Mouse (Mus musculus): ENCODE results near the gene Lzts3. TPM values are rescaled to one million over a fixed set of nuclear protein-coding genes. Genes with fewer than 3 reads are reported as not detected.
A peak's percentile ranks its signal among the peaks of the same experiment; 100 is the strongest.

Lzts3 gene
- polyA plus RNA-seq, 1 experiment from 2014 or later = 0.84 TPM

- no peak overlapping the region for H3K27ac ChIP-seq (ENCODE audit: low read depth, low read length)
- DNase-seq (ENCODE audit: low spot score) (peak; percentile 27), ATAC-seq (ENCODE audit: insufficient read depth, low FRiP score, low TSS enrichment) (peak; percentile 66)
- under 1% methylated on average over 18 of the region's 27 CpGs for WGBS
- peak overlapping the region; percentile 65 for H3K4me3 ChIP-seq (ENCODE audit: low read depth, low read length)
- peaks cover 16% of the 10 kb centered on the region for H3K27me3 ChIP-seq (ENCODE audit: control insufficient read depth, insufficient read depth, low read length)
- peaks cover 4% of the 10 kb centered on the region; the same call in 1 of the 2 replicates for H3K4me1 ChIP-seq (ENCODE audit: control insufficient read depth, insufficient read depth, low read length)
- H3K9ac ChIP-seq (ENCODE audit: low read length) = peak overlapping the region; percentile 72
- no peaks in the 10 kb centered on the region for H3K9me3 ChIP-seq (ENCODE audit: control insufficient read depth, low read length)
- H3K4me2 ChIP-seq (ENCODE audit: low read depth) = peak overlapping the region; percentile 97
- H3K36me3 ChIP-seq (ENCODE audit: control insufficient read depth, insufficient read depth, low read length) = no peaks in the 10 kb centered on the region
Observed at GRCm38 (mm10) chr2:130642197-130642660, 374 bp downstream of the Lzts3 start.

GRCm38 (mm10) chr2:130641351-130642025 is 1.1 kb downstream of the Lzts3 start:
- Histone ChIP-seq H3K27me3 (ENCODE audit: control insufficient read depth, insufficient read depth, low read length) (peaks cover 22% of the 10 kb centered on the region), H3K9ac (ENCODE audit: low read length) (no peak overlapping the region), H3K4me2 (ENCODE audit: low read depth) (peak overlapping the region; percentile 97), H3K4me3 (ENCODE audit: low read depth, low read length) (peak overlapping the region; percentile 65; the same call in 1 of the 2 replicates), H3K36me3 (ENCODE audit: control insufficient read depth, insufficient read depth, low read length) (no peaks in the 10 kb centered on the region), H3K9me3 (ENCODE audit: control insufficient read depth, low read length) (no peaks in the 10 kb centered on the region), H3K4me1 (ENCODE audit: control insufficient read depth, insufficient read depth, low read length) (peaks cover 4% of the 10 kb centered on the region; the same call in 1 of the 2 replicates), H3K27ac (ENCODE audit: low read depth, low read length) (no peak overlapping the region)
- WGBS = 58% methylated on average over 6 of the region's 6 CpGs
- no peak for DNase-seq (ENCODE audit: low spot score)
- no peak for ATAC-seq (ENCODE audit: insufficient read depth, low FRiP score, low TSS enrichment)

- peaks cover 17% of the 10 kb centered on the region for H3K4me1 ChIP-seq (ENCODE audit: control insufficient read depth, insufficient read depth, low read length)
- no peak overlapping the region for H3K4me3 ChIP-seq (ENCODE audit: low read depth, low read length)
- no peaks in the 10 kb centered on the region for H3K9me3 ChIP-seq (ENCODE audit: control insufficient read depth, low read length)
- no peak overlapping the region for H3K9ac ChIP-seq (ENCODE audit: low read length)
- ATAC-seq (ENCODE audit: insufficient read depth, low FRiP score, low TSS enrichment) (no peak), DNase-seq (ENCODE audit: low spot score) (no peak)
- no peak overlapping the region for H3K27ac ChIP-seq (ENCODE audit: low read depth, low read length)
- no peak overlapping the region for H3K4me2 ChIP-seq (ENCODE audit: low read depth)
- H3K27me3 ChIP-seq (ENCODE audit: control insufficient read depth, insufficient read depth, low read length) = peaks cover 44% of the 10 kb centered on the region
- H3K36me3 ChIP-seq (ENCODE audit: control insufficient read depth, insufficient read depth, low read length) = no peaks in the 10 kb centered on the region
- WGBS = 71% methylated on average over 6 of the region's 6 CpGs
Observed at GRCm38 (mm10) chr2:130639276-130639675, 3.3 kb downstream of the Lzts3 start.

- Histone ChIP-seq H3K4me3 (ENCODE audit: low read depth, low read length) (no peak overlapping the region), H3K36me3 (ENCODE audit: control insufficient read depth, insufficient read depth, low read length) (no peaks in the 10 kb centered on the region), H3K4me1 (ENCODE audit: control insufficient read depth, insufficient read depth, low read length) (peaks cover 20% of the 10 kb centered on the region), H3K27me3 (ENCODE audit: control insufficient read depth, insufficient read depth, low read length) (peaks cover 49% of the 10 kb centered on the region), H3K27ac (ENCODE audit: low read depth, low read length) (no peak overlapping the region), H3K9me3 (ENCODE audit: control insufficient read depth, low read length) (no peaks in the 10 kb centered on the region), H3K4me2 (ENCODE audit: low read depth) (no peak overlapping the region), H3K9ac (ENCODE audit: low read length) (no peak overlapping the region)
- 28% methylated on average over 16 of the region's 16 CpGs for WGBS
- DNase-seq (ENCODE audit: low spot score) = no peak
- no peak for ATAC-seq (ENCODE audit: insufficient read depth, low FRiP score, low TSS enrichment)
Observed at GRCm38 (mm10) chr2:130638101-130638611, 4.4 kb downstream of the Lzts3 start.

GRCm38 (mm10) chr2:130635847-130636246 is 6.8 kb downstream of the Lzts3 start:
- Histone ChIP-seq H3K36me3 (ENCODE audit: control insufficient read depth, insufficient read depth, low read length) (no peaks in the 10 kb centered on the region), H3K9me3 (ENCODE audit: control insufficient read depth, low read length) (no peaks in the 10 kb centered on the region), H3K27me3 (ENCODE audit: control insufficient read depth, insufficient read depth, low read length) (peaks cover 49% of the 10 kb centered on the region), H3K4me3 (ENCODE audit: low read depth, low read length) (no peak overlapping the region), H3K4me2 (ENCODE audit: low read depth) (no peak overlapping the region), H3K4me1 (ENCODE audit: control insufficient read depth, insufficient read depth, low read length) (peaks cover 15% of the 10 kb centered on the region), H3K9ac (ENCODE audit: low read length) (no peak overlapping the region), H3K27ac (ENCODE audit: low read depth, low read length) (no peak overlapping the region)
- DNase-seq (ENCODE audit: low spot score) (no peak), ATAC-seq (ENCODE audit: insufficient read depth, low FRiP score, low TSS enrichment) (no peak)
- 5% methylated on average over 21 of the region's 21 CpGs for WGBS

- ATAC-seq (ENCODE audit: insufficient read depth, low FRiP score, low TSS enrichment) (no peak; the same call in 1 of the 2 replicates), DNase-seq (ENCODE audit: low spot score) (peak; percentile 52)
- Histone ChIP-seq H3K27ac (ENCODE audit: low read depth, low read length) (no peak overlapping the region), H3K36me3 (ENCODE audit: control insufficient read depth, insufficient read depth, low read length) (no peaks in the 10 kb centered on the region), H3K4me2 (ENCODE audit: low read depth) (peak overlapping the region; percentile 50), H3K9me3 (ENCODE audit: control insufficient read depth, low read length) (no peaks in the 10 kb centered on the region), H3K4me3 (ENCODE audit: low read depth, low read length) (peak overlapping the region; percentile 20), H3K27me3 (ENCODE audit: control insufficient read depth, insufficient read depth, low read length) (peaks cover 49% of the 10 kb centered on the region), H3K4me1 (ENCODE audit: control insufficient read depth, insufficient read depth, low read length) (peaks cover 15% of the 10 kb centered on the region), H3K9ac (ENCODE audit: low read length) (peak overlapping the region; percentile 47)
- under 1% methylated on average over 38 of the region's 38 CpGs for WGBS
Observed at GRCm38 (mm10) chr2:130634739-130635411, 7.7 kb downstream of the Lzts3 start.

GRCm38 (mm10) chr2:130634006-130634738 is 8.4 kb downstream of the Lzts3 start:
- Histone ChIP-seq H3K27me3 (ENCODE audit: control insufficient read depth, insufficient read depth, low read length) (peaks cover 49% of the 10 kb centered on the region), H3K4me3 (ENCODE audit: low read depth, low read length) (peak overlapping the region; percentile 20; the same call in 1 of the 2 replicates)

GRCm38 (mm10) chr2:130632887-130633675 is 9.5 kb downstream of the Lzts3 start:
- Histone ChIP-seq H3K27ac (ENCODE audit: low read depth, low read length) (no peak overlapping the region), H3K4me2 (ENCODE audit: low read depth) (no peak overlapping the region), H3K9me3 (ENCODE audit: control insufficient read depth, low read length) (no peaks in the 10 kb centered on the region), H3K9ac (ENCODE audit: low read length) (no peak overlapping the region), H3K4me3 (ENCODE audit: low read depth, low read length) (no peak overlapping the region), H3K4me1 (ENCODE audit: control insufficient read depth, insufficient read depth, low read length) (peaks cover 19% of the 10 kb centered on the region), H3K36me3 (ENCODE audit: control insufficient read depth, insufficient read depth, low read length) (no peaks in the 10 kb centered on the region), H3K27me3 (ENCODE audit: control insufficient read depth, insufficient read depth, low read length) (peaks cover 42% of the 10 kb centered on the region)
- no peak for DNase-seq (ENCODE audit: low spot score)
- no peak for ATAC-seq (ENCODE audit: insufficient read depth, low FRiP score, low TSS enrichment)
- 55% methylated on average over 5 of the region's 5 CpGs for WGBS

More at GRCm38 (mm10) chr2:130634006-130634738, 8.4 kb downstream of the Lzts3 start:
- peaks cover 15% of the 10 kb centered on the region for H3K4me1 ChIP-seq (ENCODE audit: control insufficient read depth, insufficient read depth, low read length)
- peak; percentile 17; the same call in 1 of the 2 replicates for ATAC-seq (ENCODE audit: insufficient read depth, low FRiP score, low TSS enrichment)
- peak overlapping the region; percentile 50 for H3K4me2 ChIP-seq (ENCODE audit: low read depth)
- no peak overlapping the region; the same call in 1 of the 2 replicates for H3K9ac ChIP-seq (ENCODE audit: low read length)
- no peak overlapping the region for H3K27ac ChIP-seq (ENCODE audit: low read depth, low read length)
- peak; percentile 47 for DNase-seq (ENCODE audit: low spot score)
- H3K36me3 ChIP-seq (ENCODE audit: control insufficient read depth, insufficient read depth, low read length) = no peaks in the 10 kb centered on the region
- WGBS = 13% methylated on average over 13 of the region's 14 CpGs
- H3K9me3 ChIP-seq (ENCODE audit: control insufficient read depth, low read length) = no peaks in the 10 kb centered on the region

Measured in neural tube, embryonic 11.5 days (tissue).